Mouse (Mus musculus): ENCODE measurements around the gene Cd109.

- no peak for TF ChIP-seq CTCF (IDR thresholded peaks at IDR 0.05; ENCODE audit: low read depth)
- TF ChIP-seq EP300 (IDR thresholded peaks at IDR 0.05; ENCODE audit: low read depth) = no peak
Observed at GRCm38 (mm10) chr9:78588411-78589033, 26.8 kb upstream of the Cd109 start.

Data from heart, postnatal 0 days (tissue).